Mouse (Mus musculus): Measurements from ENCODE around the gene Gm17654. TPM values are rescaled to one million over a fixed set of nuclear protein-coding genes. Genes with fewer than 3 reads are reported as not detected.

Gene Gm17654
- polyA plus RNA-seq, 1 experiment from 2014 or later: not detected

Other genes starting within 250 kb of the Gm17654 start
- gene 1700001F09Rik, start 231.3 kb downstream of the Gm17654 start, polyA plus RNA-seq (2015; fragmentation: Nextera tagmentation; extraction: Ambion mirVana): not detected in 2 replicates
- not detected in 2 replicates for gene Gm8138, start 162.8 kb downstream of the Gm17654 start, polyA plus RNA-seq (2015; fragmentation: Nextera tagmentation; extraction: Ambion mirVana)
- gene Gm5799, start 35.6 kb downstream of the Gm17654 start, polyA plus RNA-seq (2015; fragmentation: Nextera tagmentation; extraction: Ambion mirVana): not detected in 2 replicates
- gene Gm10375, start 28.9 kb upstream of the Gm17654 start, polyA plus RNA-seq (2015; fragmentation: Nextera tagmentation; extraction: Ambion mirVana): not detected in 2 replicates
- not detected in 2 replicates for gene Gm8165, start 98.1 kb upstream of the Gm17654 start, polyA plus RNA-seq (2015; fragmentation: Nextera tagmentation; extraction: Ambion mirVana)
- gene Gm7324, start 118.7 kb upstream of the Gm17654 start, polyA plus RNA-seq (2015; fragmentation: Nextera tagmentation; extraction: Ambion mirVana): 0.75 and 0.76 TPM in 2 replicates
- not detected in 2 replicates for gene Gm16506, start 148.3 kb upstream of the Gm17654 start, polyA plus RNA-seq (2015; fragmentation: Nextera tagmentation; extraction: Ambion mirVana)
- not detected in 2 replicates for gene Gm6526, start 168.7 kb upstream of the Gm17654 start, polyA plus RNA-seq (2015; fragmentation: Nextera tagmentation; extraction: Ambion mirVana)
- gene Gm8180, start 205.6 kb upstream of the Gm17654 start, polyA plus RNA-seq (2015; fragmentation: Nextera tagmentation; extraction: Ambion mirVana): not detected in 2 replicates

Measured in embryonic facial prominence, embryonic 15.5 days (tissue).